In genomic region chr13:97454715-97455114, GRCm38 (mm10) we compare ENCODE assay signal across 21 mouse cellular contexts.
DNase-seq lines count a peak whose midpoint lies in the region; TF ChIP-seq lines count a peak whose summit lies in the region.
"Had no signal": no experiment of that assay in that cellular context is flagged by ENCODE, and none has a peak within 500 bp of the region (broad histone marks: within the 10 kb centered on the region; RNA-seq: fewer than 3 reads in every experiment).

No protein-coding gene starts in this region.

- no peak for TF ChIP-seq POLR2A in heart, adult 2 months (IDR thresholded peaks at IDR 0.05; ENCODE audit: insufficient read depth, low read depth, low read length)

- no peak overlapping the region for H3K4me3 ChIP-seq in heart, embryonic 10.5 days
- no peak overlapping the region for H3K4me3 ChIP-seq in heart, adult 2 months
- 0 out of 2 replicates have a peak overlapping the region, but pooled peaks have one; percentile 0 for H3K4me3 ChIP-seq in E14TG2a.4 (replicated peaks; ENCODE audit: low read length)
- H3K4me3 ChIP-seq: forebrain, embryonic 13.5 days; gastrocnemius, adult 2 months; hindbrain, embryonic 12.5 days; hindbrain, embryonic 15.5 days had no signal

- intact Hi-C loops in heart, adult 2 months (cut with DNase I), result no loop called here

- H3K27me3 ChIP-seq in heart, embryonic 10.5 days (ENCODE audit: insufficient read depth, poor library complexity, severe bottlenecking), result no peaks in the 10 kb centered on the region
- no peaks in the 10 kb centered on the region for H3K27me3 ChIP-seq in heart, adult 2 months (ENCODE audit: control insufficient read depth, insufficient read depth, low read length)
- H3K27me3 ChIP-seq in E14TG2a.4 (ENCODE audit: insufficient read depth, low read length), result peaks cover 55% of the 10 kb centered on the region
- H3K27me3 ChIP-seq: forebrain, embryonic 13.5 days; hindbrain, embryonic 12.5 days; hindbrain, embryonic 15.5 days; Patski had no signal

- no peak overlapping the region for H3K9ac ChIP-seq in heart, adult 2 months (ENCODE audit: low read depth, low read length)
- H3K9ac ChIP-seq: forebrain, embryonic 13.5 days; forebrain, postnatal 0 days; hindbrain, embryonic 12.5 days; hindbrain, embryonic 15.5 days had no signal

- 0 out of 2 replicates have a peak overlapping the region, but pooled peaks have one; percentile 75 for H3K27ac ChIP-seq in heart, embryonic 10.5 days
- H3K27ac ChIP-seq in heart, adult 2 months, result no peak overlapping the region
- H3K27ac ChIP-seq: forebrain, embryonic 13.5 days; gastrocnemius, adult 2 months; hindbrain, embryonic 12.5 days; hindbrain, embryonic 15.5 days had no signal

- no peaks in the 10 kb centered on the region for H3K36me3 ChIP-seq in heart, embryonic 10.5 days
- H3K36me3 ChIP-seq in heart, adult 2 months (ENCODE audit: control insufficient read depth, insufficient read depth, low read length), result no peaks in the 10 kb centered on the region
- peaks cover 18% of the 10 kb centered on the region for H3K36me3 ChIP-seq in E14TG2a.4 (ENCODE audit: insufficient read depth, low read length)
- H3K36me3 ChIP-seq: G1E; hindbrain, embryonic 12.5 days; hindbrain, embryonic 15.5 days had no signal

- H3K9me3 ChIP-seq in heart, embryonic 10.5 days, result no peaks in the 10 kb centered on the region
- H3K9me3 ChIP-seq in E14TG2a.4 (ENCODE audit: low read length), result no peaks in the 10 kb centered on the region
- H3K9me3 ChIP-seq: forebrain, embryonic 13.5 days; G1E; hindbrain, embryonic 12.5 days; hindbrain, embryonic 15.5 days had no signal

- WGBS in heart, embryonic 10.5 days, result 74% methylated on average over 8 of the region's 8 CpGs
- 91% methylated on average over 8 of the region's 8 CpGs for WGBS in heart, adult 2 months

- TF ChIP-seq CTCF in heart, adult 2 months (IDR thresholded peaks at IDR 0.05), result no peak
- no peak for TF ChIP-seq CTCF in E14TG2a.4 (conservative IDR thresholded peaks at IDR 0.05; ENCODE audit: low read length)

- no peak for DNase-seq in heart, embryonic 10.5 days (ENCODE audit: low spot score)
- DNase-seq in heart, adult 2 months, result no peak
- DNase-seq in ES-CJ7 (ENCODE audit: low read depth, low spot score), result peak; percentile 70
- DNase-seq in embryo, embryonic 10.5 days (ENCODE audit: low spot score), result no peak
- no peak for DNase-seq in lung, postnatal 10 days
- DNase-seq: adrenal gland, adult 8-10 months; adrenal gland, postnatal 25 days; cerebellum, adult 11-12 months; cerebellum, adult 8-10 months; cerebellum, postnatal 10 days; cerebellum, postnatal 36 days; forebrain, postnatal 0 days; gastrocnemius, adult 2 months; gastrocnemius, postnatal 25 days; heart, adult 18-20 months had no signal

- peaks cover 51% of the 10 kb centered on the region for H3K4me1 ChIP-seq in heart, embryonic 10.5 days
- no peaks in the 10 kb centered on the region for H3K4me1 ChIP-seq in heart, adult 2 months (ENCODE audit: control insufficient read depth, insufficient read depth, low read length)
- H3K4me1 ChIP-seq in E14TG2a.4 (replicated peaks; ENCODE audit: low read depth, low read length), result peaks cover 67% of the 10 kb centered on the region
- H3K4me1 ChIP-seq: hindbrain, embryonic 15.5 days had no signal

- no peaks in the 10 kb centered on the region for H3K79me2 ChIP-seq in heart, adult 2 months (replicated peaks; ENCODE audit: control insufficient read depth, insufficient read depth, low read length)

- no peak for TF ChIP-seq EP300 in heart, adult 2 months (IDR thresholded peaks at IDR 0.05; ENCODE audit: insufficient read depth, low read depth, low read length)
